Mouse (Mus musculus) limb, embryonic 12.5 days (tissue): Measurements from ENCODE around the gene Srprb. TPM values are rescaled to one million over a fixed set of nuclear protein-coding genes. Genes with fewer than 3 reads are reported as not detected.

ENCODE experiments used
- ATAC-seq: fragments of 200-750 bp; cut with Nextera tagmentation; 2 replicates; pipeline ENCODE4 v1.8.0; 2017; ENCODE audit warnings: low read depth, moderate TSS enrichment; ENCODE audit not compliant: insufficient number of reproducible peaks, insufficient read depth, low FRiP score, low TSS enrichment
- H3K27ac ChIP-seq: fragments of 300-500 bp; sonication (generic); 2 replicates; pipeline ENCODE4 v1.5.1; 2016; ENCODE audit warnings: mild to moderate bottlenecking, moderate library complexity
- H3K27me3 ChIP-seq: fragments of 300-500 bp; sonication (generic); 2 replicates; pipeline ENCODE4 v1.6.1; 2016; ENCODE audit warnings: mild to moderate bottlenecking, moderate library complexity
- H3K36me3 ChIP-seq: fragments of 300-500 bp; sonication (generic); 2 replicates; pipeline ENCODE4 v1.6.1; 2016; ENCODE audit warnings: mild to moderate bottlenecking, moderate library complexity
- H3K4me1 ChIP-seq: fragments of 300-500 bp; sonication (generic); replicated peaks from 2 replicates; pipeline ENCODE4 v1.6.1; 2016
- H3K4me2 ChIP-seq: fragments of 300-500 bp; sonication (generic); 2 replicates; pipeline ENCODE4 v1.6.1; 2016; ENCODE audit warnings: mild to moderate bottlenecking, moderate library complexity
- H3K4me3 ChIP-seq: fragments of 300-500 bp; sonication (generic); replicated peaks from 2 replicates; pipeline ENCODE4 v1.5.1; 2016; ENCODE audit warnings: mild to moderate bottlenecking
- H3K9ac ChIP-seq: fragments of 300-500 bp; sonication (generic); replicated peaks from 2 replicates; pipeline ENCODE4 v1.6.1; 2016; ENCODE audit warnings: mild to moderate bottlenecking, moderate library complexity
- H3K9me3 ChIP-seq: fragments of 300-500 bp; sonication (generic); 2 replicates; pipeline ENCODE4 v1.6.1; 2016; ENCODE audit warnings: mild to moderate bottlenecking, moderate library complexity
- WGBS: fragments of 180-500 bp; shearing (Covaris S2); methylation state at CpG from one replicate; pipeline ENCODE4 v1.1.7; 2016; 5-methylcytosine and 5-hydroxymethylcytosine counted together
- polyA plus RNA-seq: library from polyadenylated mRNA; unstranded; fragments of >200 nt; fragmentation: Nextera tagmentation; extraction: Ambion mirVana; gene quantifications from 2 replicates; pipeline ENCODE4 v1.2.1, GENCODE M21; 2016

Srprb gene
- polyA plus RNA-seq, 1 experiment from 2014 or later, result 55.1 TPM

DNA sequence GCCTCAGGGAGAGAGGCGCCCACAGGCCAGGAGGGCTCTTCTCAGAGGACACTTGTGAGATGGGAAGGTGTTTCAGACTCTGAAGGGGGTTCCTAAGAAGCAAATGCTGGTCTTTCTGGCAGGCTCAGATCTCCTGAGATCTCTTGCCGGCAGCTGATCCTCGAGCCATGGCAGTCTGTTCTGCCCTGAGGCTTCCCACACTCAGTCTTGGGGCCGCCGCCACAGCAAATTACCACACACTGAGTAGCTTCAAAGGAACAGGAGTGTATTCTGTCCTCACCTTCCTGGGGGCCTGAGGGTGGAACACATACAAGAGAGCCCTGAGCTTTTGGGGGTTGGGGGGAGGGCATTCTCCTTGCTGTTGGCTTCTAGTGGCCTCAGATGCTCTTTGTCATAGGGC, 56.6 kb downstream of the Srprb start:
- Histone ChIP-seq H3K27ac (no peak overlapping the region), H3K9me3 (no peaks in the 10 kb centered on the region), H3K4me2 (no peak overlapping the region), H3K36me3 (no peaks in the 10 kb centered on the region), H3K4me3 (no peak overlapping the region), H3K9ac (no peak overlapping the region; the same call in 1 of the 2 replicates), H3K4me1 (0 out of 2 replicates have a peak, but pooled peaks cover 7% of the 10 kb centered on the region), H3K27me3 (no peaks in the 10 kb centered on the region)
- no peak for ATAC-seq
- WGBS, result 18% methylated on average over 5 of the region's 5 CpGs

DNA sequence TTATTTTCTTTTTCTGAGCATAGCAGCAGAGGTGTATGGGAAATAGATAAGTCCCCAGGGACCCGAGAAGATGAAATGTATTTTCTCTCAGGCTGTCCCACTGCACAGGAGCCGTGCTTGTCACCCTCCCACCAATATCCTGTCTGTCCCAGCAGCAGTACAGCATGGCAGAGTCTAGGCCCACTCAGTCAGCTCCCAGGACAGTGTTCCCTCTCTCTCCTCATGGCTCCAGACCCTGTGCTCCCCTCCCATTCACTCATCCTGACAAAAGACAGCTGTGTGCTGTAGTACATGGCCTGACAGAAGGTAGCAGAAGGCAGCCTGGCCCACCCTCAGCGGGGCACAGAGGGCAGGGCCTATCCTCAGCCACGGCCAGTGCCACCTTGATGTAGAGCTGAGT, 58.1 kb downstream of the Srprb start:
- H3K4me1 ChIP-seq, result 0 out of 2 replicates have a peak, but pooled peaks cover 14% of the 10 kb centered on the region
- no peaks in the 10 kb centered on the region for H3K27me3 ChIP-seq
- WGBS, result 63% methylated on average over 4 of the region's 4 CpGs
- no peaks in the 10 kb centered on the region for H3K9me3 ChIP-seq
- H3K36me3 ChIP-seq, result no peaks in the 10 kb centered on the region
- no peak for ATAC-seq
- H3K4me2 ChIP-seq, result no peak overlapping the region
- no peak overlapping the region for H3K9ac ChIP-seq
- H3K27ac ChIP-seq, result no peak overlapping the region
- no peak overlapping the region for H3K4me3 ChIP-seq

DNA sequence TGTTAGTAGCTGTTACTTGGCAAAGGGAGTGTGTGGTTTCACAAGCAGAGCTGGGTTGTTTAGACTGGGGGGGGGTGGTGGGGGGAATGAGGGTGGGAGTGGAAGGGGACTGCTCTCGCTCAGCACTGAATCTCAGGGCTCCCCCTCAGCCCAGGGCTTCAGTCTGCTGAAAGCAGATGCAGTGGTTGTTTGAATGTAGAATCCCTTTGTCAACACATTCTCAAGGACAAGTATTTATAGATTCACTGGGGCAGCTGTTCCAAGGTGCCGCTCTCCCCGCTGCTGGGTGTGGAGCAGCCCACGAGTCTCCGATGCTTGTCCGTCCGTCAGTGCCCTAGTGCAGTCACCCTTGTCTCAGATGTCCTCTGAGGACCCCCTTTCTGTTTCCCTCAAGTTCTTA, 60.7 kb downstream of the Srprb start:
- Histone ChIP-seq H3K4me3 (no peak overlapping the region), H3K9ac (no peak overlapping the region), H3K9me3 (no peaks in the 10 kb centered on the region), H3K36me3 (no peaks in the 10 kb centered on the region), H3K4me1 (0 out of 2 replicates have a peak, but pooled peaks cover 17% of the 10 kb centered on the region), H3K27me3 (no peaks in the 10 kb centered on the region), H3K27ac (no peak overlapping the region), H3K4me2 (no peak overlapping the region)
- ATAC-seq, result no peak
- WGBS, result 91% methylated on average over 7 of the region's 7 CpGs

DNA sequence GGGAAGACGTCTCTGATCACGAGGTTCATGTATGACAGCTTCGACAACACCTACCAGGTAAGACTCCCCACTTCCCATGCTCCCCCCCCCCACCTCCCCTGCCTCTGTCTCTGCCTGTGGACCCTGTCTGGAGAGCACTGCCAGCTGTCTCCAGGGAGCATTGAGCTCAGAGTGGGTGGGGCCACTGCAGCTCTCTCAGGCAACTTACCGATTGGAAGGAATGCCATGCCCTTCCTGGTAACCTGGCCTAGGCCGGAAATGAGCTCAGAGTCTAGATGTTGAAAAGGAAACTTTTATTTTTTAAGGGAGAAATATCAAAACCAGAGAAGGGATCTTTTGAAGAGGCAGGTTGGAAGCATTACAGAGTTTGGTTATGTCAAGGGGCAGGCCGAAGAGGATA, 61.6 kb downstream of the Srprb start:
- Histone ChIP-seq H3K4me3 (no peak overlapping the region), H3K4me1 (0 out of 2 replicates have a peak, but pooled peaks cover 13% of the 10 kb centered on the region), H3K27me3 (no peaks in the 10 kb centered on the region), H3K4me2 (no peak overlapping the region), H3K27ac (no peak overlapping the region), H3K9me3 (no peaks in the 10 kb centered on the region), H3K36me3 (no peaks in the 10 kb centered on the region), H3K9ac (no peak overlapping the region)
- 75% methylated on average over 6 of the region's 6 CpGs for WGBS
- no peak for ATAC-seq

DNA sequence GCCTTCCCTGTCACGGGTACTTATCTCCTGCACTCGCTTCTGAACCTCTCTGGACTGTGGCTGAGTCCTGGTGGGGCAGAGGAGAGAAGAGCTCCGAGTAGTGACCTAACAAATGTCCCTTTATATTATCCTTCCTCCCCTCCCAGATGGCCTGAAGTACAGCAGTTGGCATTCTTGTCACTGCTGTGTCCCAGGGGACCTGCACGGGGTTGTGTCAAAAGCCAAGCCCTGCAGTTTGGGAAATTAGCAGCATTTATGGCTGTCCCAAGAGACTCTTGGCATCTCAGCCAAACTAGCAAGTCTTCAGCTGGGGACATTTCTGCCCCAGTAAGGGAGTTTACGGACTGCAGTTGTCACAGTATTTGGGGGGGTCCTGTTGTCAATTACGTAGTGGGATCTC, 62.5 kb downstream of the Srprb start:
- no peaks in the 10 kb centered on the region for H3K36me3 ChIP-seq
- no peak overlapping the region for H3K9ac ChIP-seq
- no peak for ATAC-seq
- H3K4me3 ChIP-seq, result no peak overlapping the region
- no peak overlapping the region for H3K27ac ChIP-seq
- no peak overlapping the region for H3K4me2 ChIP-seq
- no peaks in the 10 kb centered on the region for H3K27me3 ChIP-seq
- peaks cover 12% of the 10 kb centered on the region; the same call in 1 of the 2 replicates for H3K4me1 ChIP-seq
- 54% methylated on average over 6 of the region's 6 CpGs for WGBS
- H3K9me3 ChIP-seq, result no peaks in the 10 kb centered on the region

Other genes starting within 250 kb of the Srprb start
- 1.0 and 1.2 TPM in 2 replicates for gene Slco2a1, start 213.4 kb downstream of the Srprb start, polyA plus RNA-seq
- gene Rab6b, start 90.3 kb downstream of the Srprb start, polyA plus RNA-seq, result 2.8 and 3.9 TPM in 2 replicates
- 1.1 TPM in 1 of 2 replicates, not detected in the other for gene Gm20425, start 28.2 kb upstream of the Srprb start, polyA plus RNA-seq
- 7.9 and 13.0 TPM in 2 replicates for gene Trf, start 28.3 kb upstream of the Srprb start, polyA plus RNA-seq
- gene 1300017J02Rik, start 102.9 kb upstream of the Srprb start, polyA plus RNA-seq, result 3.8 and 4.0 TPM in 2 replicates
- gene Topbp1, start 103.1 kb upstream of the Srprb start, polyA plus RNA-seq, result 94.8 and 96.0 TPM in 2 replicates
- gene Cdv3, start 163.7 kb upstream of the Srprb start, polyA plus RNA-seq, result 109 and 114 TPM in 2 replicates